ENCODE assay signal across 9 mouse cellular contexts in the genomic region with DNA sequence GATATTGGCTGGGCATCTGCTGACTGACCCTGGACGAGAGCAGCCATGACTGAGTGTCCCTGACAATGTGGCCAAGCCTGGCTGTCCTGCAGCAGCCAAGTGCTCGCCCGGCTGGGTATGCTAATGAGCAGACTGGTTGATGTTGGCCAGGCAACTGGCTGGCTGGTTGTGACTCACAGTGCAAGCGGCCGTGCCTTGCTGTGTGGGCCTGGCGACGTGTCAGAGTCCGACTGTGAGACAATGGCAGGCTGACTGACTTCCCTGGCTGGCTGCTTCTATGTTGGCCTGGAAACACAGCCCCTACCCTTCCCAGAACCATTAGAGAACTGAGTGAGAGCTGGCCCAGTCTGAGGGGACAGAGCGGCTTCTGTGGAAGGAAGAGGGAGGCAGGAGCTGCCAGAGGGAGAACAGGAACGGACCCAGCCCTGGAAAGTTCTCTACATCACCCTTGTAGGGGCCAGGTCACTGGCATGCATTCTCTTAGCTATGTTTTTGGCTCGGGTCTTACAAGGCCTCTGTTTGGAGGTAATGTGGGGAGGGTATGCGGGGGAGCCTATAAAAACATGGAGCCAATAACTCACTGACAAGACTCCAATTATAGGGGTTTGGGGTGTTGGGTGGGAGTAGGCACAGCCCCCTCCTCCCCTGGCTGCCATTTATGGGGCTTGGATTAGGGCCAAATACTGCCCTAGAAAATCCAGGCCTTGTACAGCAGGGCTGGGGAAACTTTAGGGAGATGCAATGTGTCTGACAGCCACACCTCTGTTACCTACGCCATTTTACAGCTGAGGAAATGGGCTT.
DNase-seq lines count a peak whose midpoint lies in the region; ATAC-seq lines count a peak whose summit lies in the region.
"Had no signal": no experiment of that assay in that cellular context is flagged by ENCODE, and none has a peak within 500 bp of the region (broad histone marks: within the 10 kb centered on the region; RNA-seq: fewer than 3 reads in every experiment).

No protein-coding gene starts in this region.

- no peak overlapping the region for H3K4me3 ChIP-seq in hindbrain, embryonic 10.5 days

- H3K27ac ChIP-seq in hindbrain, embryonic 10.5 days, result peak overlapping the region; percentile 80

- no peak for ATAC-seq in erythroblast, adult 5-6 weeks (replicated peaks; ENCODE audit: low FRiP score, poor library complexity, severe bottlenecking)

- 37% methylated on average over 13 of the region's 13 CpGs for WGBS in hindbrain, embryonic 10.5 days

- H3K4me1 ChIP-seq in hindbrain, embryonic 10.5 days (replicated peaks), result peaks cover 71% of the 10 kb centered on the region

- DNase-seq in MN1 (ENCODE audit: low spot score), result peak; percentile 91
- DNase-seq in cerebellum, adult 9-11 months, result peak; percentile 86
- DNase-seq in frontal cortex, postnatal 10 days (ENCODE audit: low spot score in 2 of 2), result peak; percentile 76 to 81
- DNase-seq in hindbrain, embryonic 10.5 days (ENCODE audit: low spot score), result peak; percentile 82
- peak; percentile 80 to 88 for DNase-seq in layer of hippocampus, adult 8-10 months (ENCODE audit: low spot score in 2 of 2)
- peak; percentile 31 for DNase-seq in lung, postnatal 25 days (ENCODE audit: low spot score)
- DNase-seq in right cerebral cortex, postnatal 25 days, result peak; percentile 68

- peaks cover 52% of the 10 kb centered on the region for H3K27me3 ChIP-seq in hindbrain, embryonic 10.5 days (ENCODE audit: insufficient read depth, poor library complexity, severe bottlenecking)
- H3K27me3 ChIP-seq: CH12.LX had no signal

- no peaks in the 10 kb centered on the region for H3K36me3 ChIP-seq in hindbrain, embryonic 10.5 days

- H3K9me3 ChIP-seq in hindbrain, embryonic 10.5 days, result no peaks in the 10 kb centered on the region

Comparison
In these comparisons a context has a peak if more than half of its experiments do, and no peak if none do; other contexts are left out.
1. DNase-seq: peak in every context shown above with its lines; median percentile 91 in MN1; 86 in cerebellum, adult 9-11 months; 84 in layer of hippocampus, adult 8-10 months; 82 in hindbrain, embryonic 10.5 days; 78 in frontal cortex, postnatal 10 days; 68 in right cerebral cortex, postnatal 25 days; 31 in lung, postnatal 25 days.